Mouse (Mus musculus) cerebellum, adult 11 months (tissue): ENCODE measurements around the gene Ppfibp2.
A peak's percentile ranks its signal among the peaks of the same experiment; 100 is the strongest.

Experiments
- DNase-seq: peaks from one replicate; pipeline ENCODE4 v3.0.0; 2022

The Ppfibp2 gene

GRCm38 (mm10) chr7:107594857-107595402, at the start of gene Ppfibp2:
Gene Ppfibp2, plus strand, starts transcription at chr7:107595207.
- peak; percentile 61 for DNase-seq

- DNase-seq, result no peak
These were observed 47.1 kb upstream of the Ppfibp2 start for GRCm38 (mm10) chr7:107547872-107548271.

GRCm38 (mm10) chr7:107553461-107553860, 41.5 kb upstream of the Ppfibp2 start:
- DNase-seq, result no peak

GRCm38 (mm10) chr7:107555906-107556305, 39.1 kb upstream of the Ppfibp2 start:
- DNase-seq, result peak; percentile 16

- DNase-seq, result no peak
These were observed 34.3 kb upstream of the Ppfibp2 start for GRCm38 (mm10) chr7:107560675-107561074.

- no peak for DNase-seq
These were observed 33.4 kb upstream of the Ppfibp2 start for GRCm38 (mm10) chr7:107561584-107561983.

GRCm38 (mm10) chr7:107563727-107564126, 31.3 kb upstream of the Ppfibp2 start:
- no peak for DNase-seq

- DNase-seq, result no peak
These were observed 27.7 kb upstream of the Ppfibp2 start, which contains the start of gene Olfml1 for GRCm38 (mm10) chr7:107567261-107567671. Gene Olfml1, plus strand, starts transcription at chr7:107567446.

- DNase-seq, result no peak
These were observed 27.3 kb upstream of the Ppfibp2 start for GRCm38 (mm10) chr7:107567674-107568073.

- peak; percentile 6 for DNase-seq
These were observed 26.0 kb upstream of the Ppfibp2 start for GRCm38 (mm10) chr7:107568971-107569370.

- no peak for DNase-seq
These were observed 21.2 kb upstream of the Ppfibp2 start for GRCm38 (mm10) chr7:107573856-107574255.

- DNase-seq, result no peak
These were observed 20.7 kb upstream of the Ppfibp2 start for GRCm38 (mm10) chr7:107574276-107574675.

- DNase-seq, result no peak
These were observed 2.4 kb upstream of the Ppfibp2 start for GRCm38 (mm10) chr7:107592641-107593040.

- no peak for DNase-seq
These were observed 1.1 kb upstream of the Ppfibp2 start for GRCm38 (mm10) chr7:107593904-107594303.

GRCm38 (mm10) chr7:107594325-107594856, 616 bp upstream of the Ppfibp2 start:
- DNase-seq, result peak; percentile 23

GRCm38 (mm10) chr7:107595426-107595825, 419 bp downstream of the Ppfibp2 start:
- DNase-seq, result no peak

- no peak for DNase-seq
These were observed 1.7 kb downstream of the Ppfibp2 start for GRCm38 (mm10) chr7:107596753-107597152.

- no peak for DNase-seq
These were observed 2.9 kb downstream of the Ppfibp2 start for GRCm38 (mm10) chr7:107597956-107598355.

- DNase-seq, result no peak
These were observed 5.6 kb downstream of the Ppfibp2 start for GRCm38 (mm10) chr7:107600651-107601050.

- DNase-seq, result no peak
These were observed 7.5 kb downstream of the Ppfibp2 start for GRCm38 (mm10) chr7:107602505-107602904.

GRCm38 (mm10) chr7:107602913-107603312, 7.9 kb downstream of the Ppfibp2 start:
- no peak for DNase-seq

- no peak for DNase-seq
These were observed 12.8 kb downstream of the Ppfibp2 start for GRCm38 (mm10) chr7:107607766-107608165.

GRCm38 (mm10) chr7:107609622-107610255, 14.7 kb downstream of the Ppfibp2 start:
- DNase-seq, result no peak

- no peak for DNase-seq
These were observed 15.9 kb downstream of the Ppfibp2 start for GRCm38 (mm10) chr7:107610880-107611279.
